Mouse (Mus musculus) cerebellum, postnatal 36 days (tissue): Measurements from ENCODE around the gene Vps13c.
A peak's percentile ranks its signal among the peaks of the same experiment; 100 is the strongest.

Experiments used
- DNase-seq, 2 experiments: peaks; one replicate each; pipeline ENCODE4 v3.0.0; 2021 to 2022; ENCODE audit warnings: mixed read lengths in 2 of 2

The Vps13c gene

DNA sequence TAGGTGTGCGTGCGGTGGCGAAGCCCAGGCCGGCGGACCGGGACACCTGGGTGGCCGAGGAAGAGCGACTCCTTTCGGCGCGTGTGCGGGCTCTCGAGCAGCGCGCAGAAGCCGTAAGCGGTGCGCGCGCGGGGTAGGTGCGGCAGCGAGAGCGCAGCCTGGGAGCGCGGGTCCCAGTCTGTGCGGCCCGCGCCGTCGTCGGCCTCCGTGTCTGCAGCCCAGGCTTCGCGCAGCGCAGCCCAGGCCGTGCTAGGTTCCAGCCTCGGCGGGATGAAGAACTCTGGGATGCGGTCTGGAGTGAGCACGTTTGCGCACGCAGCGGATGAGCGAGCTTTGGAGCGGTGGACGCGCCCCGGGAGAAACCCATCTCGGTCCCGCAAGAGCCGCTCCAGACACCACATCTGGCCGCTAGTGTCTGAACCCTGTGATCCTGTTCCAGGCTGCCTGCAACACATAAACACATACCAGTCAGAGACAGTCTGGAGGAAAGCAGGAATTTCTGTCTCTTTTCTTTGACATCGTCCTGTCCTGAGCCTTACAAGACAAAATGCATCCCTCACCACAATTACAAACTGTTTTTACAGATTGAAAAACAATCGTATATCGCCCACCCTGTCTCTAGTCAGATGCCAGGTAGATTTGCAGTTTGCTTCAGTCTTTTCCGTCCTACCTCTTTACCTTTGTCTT lies 8.7 kb upstream of the Vps13c start:
- DNase-seq: peak; percentile 33 to 38

DNA sequence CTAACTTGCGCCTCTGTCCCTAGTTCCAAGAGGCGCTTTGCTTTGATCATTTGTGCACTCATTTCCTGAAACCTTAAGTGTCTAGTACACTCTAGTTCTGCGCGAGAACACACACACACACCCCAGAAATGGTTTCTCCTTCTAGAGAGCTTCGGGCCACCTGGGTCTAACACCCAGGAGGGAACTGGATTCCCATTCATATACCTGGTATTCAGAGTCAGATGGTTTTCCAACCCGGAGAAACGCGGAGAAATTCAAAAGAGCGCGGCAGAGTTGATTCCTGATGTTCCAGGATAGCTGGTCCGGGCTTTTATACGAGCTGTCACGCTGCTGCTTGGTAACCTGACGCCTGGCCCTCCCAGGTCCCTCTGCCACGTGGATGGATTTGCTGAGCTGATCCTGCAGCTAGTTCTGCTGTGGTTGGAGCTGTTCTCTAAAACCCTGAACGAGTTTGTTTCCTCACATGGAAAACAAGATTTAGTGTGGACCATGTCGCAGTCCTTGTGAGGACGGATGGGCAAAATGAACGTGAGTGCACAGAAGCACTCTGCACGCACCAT lies 8.1 kb upstream of the Vps13c start, which contains the start of gene C2cd4a:
TSS of gene C2cd4a (minus strand) at position 285 of the 560 bp plus-strand sequence.
- DNase-seq: no peak

DNA sequence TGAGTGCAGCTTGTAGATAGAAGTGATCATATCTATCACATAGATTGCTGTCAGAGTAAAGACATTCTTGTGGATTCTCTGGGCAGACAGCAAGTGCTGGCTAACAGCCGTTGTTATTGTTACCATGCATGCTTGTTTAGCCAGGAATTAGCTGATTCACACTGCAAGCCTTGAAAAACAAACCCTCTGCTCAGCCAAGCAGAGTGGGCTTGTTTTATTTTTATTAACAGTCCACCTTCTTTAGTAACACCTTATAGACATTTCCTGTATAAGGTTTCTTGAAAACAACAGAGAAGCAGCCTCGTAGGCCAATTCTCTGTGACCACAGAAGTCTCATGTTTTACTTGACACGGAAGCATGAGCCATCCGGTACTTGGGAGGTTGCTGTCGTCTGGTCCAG lies 5.7 kb upstream of the Vps13c start:
- no peak for DNase-seq

DNA sequence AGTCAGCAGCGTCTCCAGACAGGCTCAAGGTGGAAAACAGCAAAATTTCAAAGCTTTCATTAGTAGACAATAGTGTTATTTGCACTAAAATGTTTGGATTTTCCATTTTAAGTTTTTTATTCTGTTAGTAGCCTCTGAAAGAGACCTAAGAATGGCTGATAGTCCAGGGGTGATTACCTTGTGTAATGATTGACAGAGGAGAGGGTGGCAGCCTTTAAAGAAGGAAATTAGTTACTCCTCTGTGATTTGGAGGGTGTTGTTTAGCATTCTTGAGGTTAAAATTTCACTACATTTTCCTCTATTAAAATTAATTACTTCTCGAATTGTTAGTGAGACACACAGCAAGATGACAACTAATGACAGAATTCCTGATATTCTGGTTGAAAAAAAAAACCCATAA lies 2.9 kb upstream of the Vps13c start:
- DNase-seq: no peak

DNA sequence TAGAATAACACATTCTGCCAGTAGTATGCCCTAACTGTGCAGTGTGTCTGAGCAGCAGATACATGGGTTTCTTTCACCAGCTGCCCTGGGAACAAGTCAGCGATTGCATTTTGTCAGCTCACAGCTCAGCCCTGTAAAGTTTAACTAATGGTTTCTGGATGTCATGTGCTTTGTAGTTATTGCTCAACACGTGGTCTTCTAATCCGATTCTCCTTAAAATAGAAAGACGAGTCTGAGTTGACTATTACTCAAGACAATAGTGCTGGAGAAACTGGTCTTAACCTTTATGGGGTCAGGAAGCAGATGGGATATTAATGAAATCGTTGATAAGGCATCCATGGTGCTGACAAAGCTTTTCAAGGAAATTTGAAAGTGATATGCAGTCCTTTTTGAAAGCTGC lies 2.6 kb downstream of the Vps13c start:
- DNase-seq: no peak

DNA sequence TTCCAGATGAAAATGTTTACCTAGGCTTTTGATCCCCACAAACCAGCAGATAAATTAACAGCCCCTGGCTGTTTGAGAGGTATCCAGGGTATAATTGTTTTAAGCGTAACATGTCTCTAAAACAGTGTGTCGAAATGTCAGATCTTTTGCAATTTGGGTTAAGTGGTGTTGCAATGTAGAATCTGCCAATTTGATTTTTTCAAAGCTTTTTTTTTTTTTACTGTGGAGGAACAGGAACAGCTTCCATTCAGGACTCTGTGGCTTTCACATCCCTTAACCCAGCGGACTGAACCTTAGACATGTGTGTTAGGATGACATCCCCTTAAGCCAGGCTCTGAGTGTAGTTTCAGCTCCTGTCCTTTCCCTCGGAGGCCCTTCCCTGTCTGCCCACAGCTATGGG lies 4.8 kb downstream of the Vps13c start:
- DNase-seq: no peak

DNA sequence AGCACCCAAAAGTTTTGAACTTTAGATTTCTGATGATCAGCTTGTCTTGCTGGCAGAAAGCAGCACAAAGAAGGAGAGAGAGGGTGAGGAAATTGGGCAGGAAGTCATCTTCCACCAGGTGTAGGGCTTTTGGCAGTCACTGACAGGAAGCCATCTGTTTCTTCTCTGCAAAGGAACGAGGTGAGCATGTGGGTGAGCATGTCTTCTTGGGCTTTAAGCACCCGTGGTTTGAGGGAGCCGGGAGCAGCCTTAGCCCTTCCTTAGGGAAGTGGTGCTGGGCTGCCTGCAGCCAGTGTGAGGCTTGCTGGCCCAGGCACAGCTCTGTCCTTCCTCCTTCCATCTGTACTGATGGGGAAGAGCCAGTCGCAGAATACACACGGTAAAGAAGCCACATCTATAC lies 5.5 kb downstream of the Vps13c start:
- DNase-seq: peak; percentile 61 to 67

DNA sequence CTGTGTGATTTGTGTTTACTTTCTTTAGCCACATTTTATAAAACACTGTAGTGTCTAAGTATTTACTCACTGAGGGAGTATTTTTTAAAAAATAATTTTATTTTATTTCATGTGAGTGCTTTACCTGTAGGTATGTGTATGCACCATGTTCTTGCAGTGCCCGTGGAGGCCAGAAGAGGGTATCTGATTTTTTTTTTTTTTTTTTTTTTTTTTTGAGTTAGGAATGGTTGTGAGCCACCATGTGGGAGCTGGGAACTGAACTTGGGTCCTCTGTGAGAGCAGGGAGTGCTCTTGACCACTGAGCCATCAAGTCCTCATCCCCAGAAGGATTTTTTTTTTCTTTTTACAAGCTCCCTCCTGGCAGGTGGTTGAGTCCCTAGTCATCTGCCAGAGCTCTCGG lies 5.9 kb downstream of the Vps13c start:
- no peak for DNase-seq

DNA sequence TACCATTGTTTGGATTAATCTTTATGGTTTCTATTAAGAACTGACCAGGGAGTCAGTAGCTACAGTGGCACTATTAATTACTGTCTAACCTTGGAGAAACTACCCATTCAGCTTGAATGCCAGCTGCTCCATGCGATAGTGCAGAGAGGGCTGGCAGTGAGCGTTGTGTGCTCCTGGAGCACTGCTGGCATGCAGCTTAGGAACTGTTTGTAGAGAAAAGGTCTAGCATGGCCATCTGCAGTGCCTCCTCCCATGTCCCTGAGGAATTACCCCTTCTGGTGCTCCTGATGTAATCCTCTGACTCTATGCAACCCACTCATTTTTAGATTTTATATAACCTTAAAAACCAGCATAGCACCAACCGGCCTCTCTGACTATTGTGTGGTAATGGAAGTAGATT lies 7.4 kb downstream of the Vps13c start:
- no peak for DNase-seq

DNA sequence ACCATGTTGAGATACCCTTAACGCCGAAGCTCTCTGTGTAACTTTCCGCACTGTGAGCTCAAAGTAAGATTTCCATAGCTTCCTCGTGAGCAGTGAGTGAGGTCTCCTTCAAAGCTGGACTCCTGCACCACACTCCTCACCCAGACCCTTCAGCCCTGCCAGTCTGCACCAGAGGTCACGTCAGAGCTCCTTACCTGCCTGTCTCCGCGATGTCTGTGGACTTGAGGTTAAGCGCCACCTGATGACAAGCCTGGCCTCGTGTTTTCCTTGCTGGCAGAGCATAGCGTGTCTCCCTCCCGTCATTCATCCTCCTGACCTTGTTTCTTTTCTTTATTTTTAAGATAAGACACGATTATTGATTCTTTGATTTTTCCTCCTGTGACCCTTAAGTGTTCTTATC lies 9.2 kb downstream of the Vps13c start:
- DNase-seq: no peak

DNA sequence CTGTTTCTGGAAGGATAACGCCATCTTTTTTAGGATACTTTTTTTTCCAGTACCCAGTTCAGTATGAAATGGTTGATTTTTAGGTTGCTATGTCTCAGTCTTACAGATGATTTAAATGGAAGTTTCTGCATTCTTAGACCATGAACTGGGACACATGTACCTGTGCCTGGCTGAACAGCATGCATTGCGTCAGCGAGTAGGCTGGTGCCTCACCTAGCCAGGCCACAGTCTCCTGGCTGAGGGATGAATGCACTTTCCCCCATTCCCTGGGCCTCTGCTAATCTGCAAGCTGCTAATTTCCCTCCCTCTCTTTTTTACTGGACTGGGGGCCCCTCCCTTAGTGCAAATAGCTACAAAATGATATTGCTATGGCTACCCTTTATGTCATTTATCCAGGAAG lies 9.7 kb downstream of the Vps13c start:
- DNase-seq: no peak

DNA sequence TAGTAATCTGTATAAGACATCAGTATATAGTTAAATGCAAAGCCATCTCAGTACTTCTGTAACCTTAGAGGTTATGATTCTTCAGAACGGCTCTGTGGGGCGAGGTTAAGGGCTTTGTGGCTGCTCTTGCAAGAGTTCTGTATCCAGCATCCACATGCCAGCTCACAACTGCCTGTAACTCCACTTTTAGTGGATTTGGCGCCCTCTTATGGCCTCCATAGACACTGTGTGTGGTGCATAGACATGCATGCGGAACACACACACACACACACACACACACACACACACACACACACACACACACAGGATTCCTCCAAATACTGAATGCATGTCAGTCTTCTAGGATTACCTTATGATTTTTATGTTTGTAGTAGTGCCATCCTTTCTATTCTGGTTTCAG lies 11.0 kb downstream of the Vps13c start:
- DNase-seq: no peak

DNA sequence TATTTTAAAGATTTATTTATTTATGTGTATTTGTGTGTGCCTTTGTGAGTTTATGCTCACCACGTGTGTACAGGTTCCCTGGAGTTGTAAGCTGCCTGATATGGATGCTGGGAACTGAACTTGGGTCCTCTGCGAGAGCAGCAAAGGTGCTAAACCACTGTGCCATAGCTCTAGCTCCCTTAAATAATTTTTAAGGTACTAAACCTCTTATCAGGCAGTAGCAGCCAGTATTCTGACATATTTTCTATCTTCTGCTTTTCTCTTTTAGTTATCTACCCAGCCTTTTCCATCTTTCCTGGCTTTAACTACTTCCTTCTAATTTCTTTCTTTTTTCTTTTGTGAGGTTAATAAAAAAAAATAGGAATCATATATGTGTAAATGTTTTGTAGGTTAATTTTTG lies 20.1 kb downstream of the Vps13c start:
- DNase-seq: no peak

DNA sequence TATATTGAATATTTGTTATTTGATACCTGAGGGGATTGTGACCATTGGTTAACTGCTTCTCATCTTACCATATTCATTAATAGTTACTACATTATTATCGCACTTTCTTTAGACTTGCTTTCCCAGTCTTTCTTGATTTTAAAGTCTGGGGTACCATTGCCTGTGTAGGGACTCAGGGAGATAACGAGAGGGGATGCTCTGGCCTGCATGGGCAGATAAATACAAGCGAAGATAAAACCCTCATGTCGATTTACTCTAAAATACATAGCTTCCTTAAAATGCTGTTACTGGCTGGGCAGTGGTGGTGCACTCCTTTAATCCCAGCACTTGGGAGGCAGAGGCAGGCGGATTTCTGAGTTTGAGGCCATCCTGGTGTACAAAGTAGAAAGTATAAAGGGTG lies 23.1 kb downstream of the Vps13c start:
- DNase-seq: no peak

DNA sequence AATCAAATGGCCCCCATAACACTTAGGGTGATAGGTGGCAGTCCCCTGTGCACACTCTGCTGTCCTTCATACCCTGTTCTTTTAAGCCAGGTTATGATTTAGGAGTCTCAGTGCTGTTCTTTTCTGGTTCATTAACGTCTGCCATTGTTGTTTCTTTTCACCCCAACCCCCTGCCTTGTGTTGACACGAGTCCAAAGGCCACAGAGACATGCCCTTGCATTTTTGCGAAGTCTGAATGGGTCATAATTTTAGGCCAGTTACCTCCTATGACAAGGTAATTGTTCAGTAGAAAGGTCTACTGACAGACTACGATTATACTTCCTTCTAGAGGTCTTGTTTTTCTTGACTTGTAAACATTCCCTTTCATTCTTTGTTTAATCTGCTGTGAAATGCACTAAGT lies 23.8 kb downstream of the Vps13c start:
- DNase-seq: no peak

DNA sequence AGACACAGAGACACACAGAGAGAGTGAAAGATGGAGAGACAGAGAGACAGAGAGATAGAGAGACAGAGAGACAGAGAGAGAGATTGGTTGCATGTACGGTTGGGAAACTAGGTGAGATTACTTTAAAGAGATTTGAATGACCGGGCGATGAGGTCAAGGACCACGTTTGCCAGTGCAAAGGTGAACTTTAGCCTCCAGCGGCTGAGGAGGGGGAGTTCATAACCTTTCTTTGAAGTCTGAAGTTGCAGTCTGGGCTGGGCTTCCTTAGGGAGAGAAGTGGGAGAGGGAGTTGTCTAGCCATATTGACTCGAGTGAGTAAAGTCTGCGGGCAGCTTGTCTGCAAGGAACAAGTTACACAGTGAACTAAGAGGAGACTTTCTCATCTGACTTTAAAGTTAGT lies 25.2 kb downstream of the Vps13c start:
- DNase-seq: no peak

DNA sequence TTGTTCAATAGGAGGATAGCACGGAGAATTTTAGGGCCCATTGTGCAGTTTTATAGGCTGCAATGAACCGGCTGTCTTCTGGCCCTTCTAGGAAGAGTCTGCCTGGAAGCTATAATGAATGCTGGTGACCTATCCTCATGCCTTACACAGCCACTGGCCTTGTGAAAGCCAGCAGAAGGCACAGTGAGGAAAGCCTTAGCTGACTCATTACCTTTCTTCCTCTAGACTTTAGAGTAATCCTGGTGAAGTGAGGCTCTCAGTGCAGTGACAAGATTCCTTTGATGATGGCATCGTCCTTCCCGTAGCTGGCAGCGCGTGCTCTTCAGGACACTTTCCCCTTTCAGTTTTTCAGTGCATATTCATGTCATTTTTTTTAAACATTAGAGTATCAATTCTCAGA lies 27.2 kb downstream of the Vps13c start:
- DNase-seq: no peak

DNA sequence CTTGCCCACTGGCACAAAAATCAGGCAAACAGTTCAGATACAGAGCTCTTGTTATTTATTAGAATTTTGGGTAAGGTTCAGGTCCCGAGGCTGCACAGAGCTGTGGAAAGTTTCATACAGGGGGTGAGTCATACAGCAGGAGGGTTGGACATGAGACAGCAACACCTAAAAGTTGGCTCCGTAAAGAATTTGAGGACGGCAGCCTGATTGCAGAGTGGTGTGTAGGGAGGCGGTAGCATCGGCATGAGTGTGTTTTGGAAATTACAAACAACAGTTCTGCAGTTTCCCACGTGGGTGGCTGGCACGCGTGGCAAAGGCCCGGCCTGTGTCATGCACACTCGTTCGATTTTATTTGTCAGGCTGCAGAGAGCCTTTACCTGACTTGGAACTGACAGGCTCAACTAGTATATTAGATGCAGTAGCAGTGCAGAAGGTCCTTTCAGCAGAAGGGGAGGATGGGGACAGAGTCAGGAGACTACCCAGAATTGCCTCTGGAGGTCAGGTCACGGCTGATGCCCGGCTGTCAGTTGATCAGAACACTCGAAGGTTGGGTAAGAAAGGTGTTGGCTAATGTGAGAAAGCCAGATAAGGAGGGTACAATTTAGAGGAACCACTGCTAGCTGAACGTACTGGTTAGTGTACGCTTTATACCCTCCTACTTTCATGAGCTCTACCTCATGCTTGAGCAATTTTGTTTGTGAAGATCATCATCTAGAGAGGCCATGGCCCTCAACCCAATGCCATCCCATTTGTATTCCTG lies 29.7 kb downstream of the Vps13c start:
- no peak for DNase-seq

DNA sequence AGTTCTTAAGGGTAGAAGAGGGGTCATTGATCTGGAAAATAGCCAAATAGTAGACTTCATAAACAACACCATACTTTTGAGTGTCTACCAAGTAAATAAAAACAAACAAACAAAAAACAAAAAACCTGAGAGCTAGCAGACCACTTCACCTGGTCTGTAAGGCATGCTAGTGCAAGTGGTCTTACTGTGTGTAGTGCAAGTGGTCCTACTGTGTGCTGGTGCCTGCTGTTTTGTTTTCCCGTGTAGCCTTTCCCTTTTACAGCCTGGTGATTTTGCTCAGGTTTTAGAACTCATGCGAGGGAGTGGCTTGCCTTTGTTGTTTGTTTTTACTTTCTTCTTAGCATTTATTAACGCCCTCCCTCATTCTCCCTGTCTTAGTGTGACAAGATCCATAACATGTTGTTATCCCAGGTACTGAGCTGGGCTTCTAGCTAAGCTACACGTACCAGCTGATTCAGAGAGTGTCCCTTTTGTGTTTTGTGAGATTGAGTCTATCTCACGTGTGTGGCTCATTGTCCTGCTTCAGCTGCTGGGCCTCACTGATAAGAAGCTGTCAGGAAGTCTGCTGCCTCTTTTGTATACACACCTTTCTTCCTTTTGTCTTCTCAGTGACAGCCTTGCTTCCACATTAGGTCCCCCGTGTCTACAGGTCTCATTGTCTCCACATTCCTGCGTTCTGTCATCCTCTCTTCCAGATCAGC lies 34.5 kb downstream of the Vps13c start:
- no peak for DNase-seq

DNA sequence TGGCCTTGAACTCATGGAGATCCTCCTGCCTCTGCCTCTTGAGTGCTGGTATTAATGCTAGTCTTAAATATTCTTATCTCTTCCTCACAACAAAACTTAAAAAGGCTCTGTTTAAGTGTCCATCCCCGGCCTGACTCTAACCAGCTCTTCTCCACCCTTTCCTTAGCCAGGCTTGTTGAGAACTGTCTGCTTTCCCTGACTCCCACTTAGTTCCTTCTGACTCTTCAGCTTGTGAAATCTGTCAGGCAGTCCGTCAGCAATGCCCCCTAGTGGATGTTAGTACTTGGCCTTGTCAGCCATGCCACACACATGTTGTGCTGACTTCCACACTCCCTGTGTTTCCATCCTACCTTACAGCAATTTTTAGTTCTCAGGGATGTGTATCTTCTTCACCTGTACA lies 35.1 kb downstream of the Vps13c start:
- DNase-seq: peak; percentile 29 to 47

DNA sequence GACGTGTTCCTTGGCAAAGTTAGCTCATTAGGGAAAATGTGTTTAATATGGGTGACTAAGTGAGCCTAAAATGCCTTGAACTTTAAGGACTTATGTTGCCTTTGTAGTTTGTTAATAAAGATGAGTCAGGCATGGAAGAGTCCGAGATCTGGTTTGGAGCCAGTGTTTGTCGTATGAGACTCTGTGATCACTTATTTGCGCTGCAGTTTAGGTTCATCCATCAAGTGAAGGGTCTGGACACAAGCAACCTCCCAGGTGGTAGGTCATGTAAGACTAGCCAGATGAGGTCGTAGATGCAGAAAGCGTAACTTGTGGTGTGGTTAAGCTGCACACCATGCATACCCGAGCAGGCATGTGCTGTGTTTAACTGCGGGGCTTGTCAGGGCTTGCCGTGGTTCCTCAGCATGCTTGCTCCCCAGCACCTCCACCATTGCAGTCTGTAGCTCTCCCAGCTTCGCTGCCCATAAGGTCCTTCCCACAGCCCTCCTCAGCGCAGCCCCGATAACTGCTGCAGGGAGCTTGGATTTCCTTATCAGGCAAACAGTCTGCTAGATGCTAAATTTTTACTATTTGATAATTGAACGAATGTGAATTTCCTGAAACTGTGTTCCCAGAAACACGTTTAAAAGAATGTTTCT lies 37.0 kb downstream of the Vps13c start:
- no peak for DNase-seq

DNA sequence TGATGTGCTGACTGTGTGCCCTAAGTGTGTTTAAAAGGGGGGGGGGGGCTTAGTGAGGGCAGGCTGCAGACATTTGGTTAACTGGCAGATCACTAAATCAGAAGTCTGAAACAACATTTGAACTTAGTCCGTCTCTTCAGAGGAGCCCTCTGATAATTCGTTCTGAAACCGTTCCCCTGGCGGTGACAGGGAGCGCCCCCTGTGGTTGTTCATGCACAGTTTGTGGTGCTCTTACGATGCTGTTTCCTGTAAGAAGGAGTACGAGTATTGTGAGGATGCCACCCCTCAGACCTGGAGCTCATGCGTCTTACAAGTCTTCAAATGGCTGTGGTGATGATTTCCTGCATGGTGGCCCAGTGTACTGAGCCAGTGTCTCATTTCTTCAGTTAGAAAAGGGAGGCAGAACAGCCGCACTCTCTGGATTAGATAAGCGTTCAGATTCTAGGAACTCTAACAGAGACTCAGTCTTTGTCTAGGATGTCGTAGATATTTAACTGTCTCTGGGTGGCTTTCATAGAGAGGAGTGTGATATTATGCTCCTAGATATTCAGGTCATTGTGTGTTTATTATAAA lies 38.1 kb downstream of the Vps13c start:
- DNase-seq: no peak
